In the genomic region with DNA sequence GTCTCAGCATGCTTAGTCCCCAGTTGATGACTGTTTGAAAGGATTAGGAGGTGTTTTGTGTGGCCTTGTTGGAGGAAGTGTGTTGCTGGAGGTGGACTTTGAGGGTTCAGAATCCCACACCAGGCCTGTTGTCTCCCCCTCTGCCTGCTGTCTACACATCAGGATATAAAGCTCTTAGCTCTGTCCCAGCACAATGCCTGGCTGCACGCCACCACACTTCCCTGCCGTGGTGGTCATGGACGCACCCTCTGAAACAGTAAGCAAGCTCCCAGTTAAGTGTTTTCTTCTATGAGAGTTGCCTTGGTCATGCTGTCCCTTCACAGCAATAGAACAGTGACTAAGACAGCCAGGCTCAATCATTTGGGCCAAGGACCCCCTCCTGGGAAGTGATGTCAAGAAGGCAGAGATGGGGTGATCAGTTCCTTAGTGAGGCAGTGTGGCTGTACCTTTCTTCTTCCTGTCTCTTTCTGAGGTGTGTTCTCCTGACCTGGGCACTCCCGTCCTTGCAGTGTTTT, we compare ENCODE assay signal across 12 mouse cellular contexts.
DNase-seq lines count a peak whose midpoint lies in the region; ATAC-seq and TF ChIP-seq lines count a peak whose summit lies in the region.
"Had no signal": no experiment of that assay in that cellular context is flagged by ENCODE, and none has a peak within 500 bp of the region (broad histone marks: within the 10 kb centered on the region; RNA-seq: fewer than 3 reads in every experiment).

No protein-coding gene starts in this region.

- no peak overlapping the region for H3K4me3 ChIP-seq in heart, embryonic 10.5 days
- H3K4me3 ChIP-seq in heart, embryonic 12.5 days = no peak overlapping the region
- H3K4me3 ChIP-seq in lung, embryonic 14.5 days (ENCODE audit: low read depth, low read length) = no peak overlapping the region
- H3K4me3 ChIP-seq in thymus, adult 2 months (ENCODE audit: control insufficient read depth, insufficient read depth, low read length) = no peak overlapping the region
- H3K4me3 ChIP-seq: forebrain, embryonic 15.5 days; liver, embryonic 13.5 days; neural tube, embryonic 15.5 days had no signal

- no peak for ATAC-seq in heart, embryonic 12.5 days (ENCODE audit: insufficient number of reproducible peaks, low FRiP score)
- no peak for ATAC-seq in lung, embryonic 14.5 days (ENCODE audit: insufficient read depth)
- ATAC-seq: forebrain, embryonic 15.5 days had no signal

- no peak overlapping the region for H3K9ac ChIP-seq in heart, embryonic 12.5 days
- no peak overlapping the region for H3K9ac ChIP-seq in lung, embryonic 14.5 days
- H3K9ac ChIP-seq: forebrain, embryonic 15.5 days; liver, embryonic 13.5 days; neural tube, embryonic 15.5 days had no signal

- H3K27ac ChIP-seq in heart, embryonic 10.5 days = peak overlapping the region; percentile 36; the same call in 1 of the 2 replicates
- no peak overlapping the region for H3K27ac ChIP-seq in heart, embryonic 12.5 days (ENCODE audit: poor library complexity, severe bottlenecking)
- H3K27ac ChIP-seq in lung, embryonic 14.5 days (ENCODE audit: low read depth) = peak overlapping the region; percentile 76; the same call in 1 of the 2 replicates
- H3K27ac ChIP-seq in thymus, adult 2 months (ENCODE audit: control insufficient read depth, insufficient read depth, low read length) = no peak overlapping the region
- H3K27ac ChIP-seq: forebrain, embryonic 15.5 days; liver, embryonic 13.5 days; neural tube, embryonic 15.5 days had no signal

- H3K4me1 ChIP-seq in heart, embryonic 10.5 days = peaks cover 31% of the 10 kb centered on the region
- peaks cover 29% of the 10 kb centered on the region for H3K4me1 ChIP-seq in heart, embryonic 12.5 days (replicated peaks)
- H3K4me1 ChIP-seq in lung, embryonic 14.5 days (ENCODE audit: insufficient read depth) = peaks cover 18% of the 10 kb centered on the region
- peaks cover 25% of the 10 kb centered on the region for H3K4me1 ChIP-seq in thymus, adult 2 months (replicated peaks; ENCODE audit: control insufficient read depth, insufficient read depth, low read length)
- H3K4me1 ChIP-seq: forebrain, embryonic 15.5 days had no signal

- no peak for TF ChIP-seq POLR2A in thymus, adult 2 months (IDR thresholded peaks at IDR 0.05; ENCODE audit: control insufficient read depth, extremely low read depth, insufficient read depth, low read length, poor library complexity)

- no peaks in the 10 kb centered on the region for H3K9me3 ChIP-seq in heart, embryonic 10.5 days
- no peaks in the 10 kb centered on the region for H3K9me3 ChIP-seq in heart, embryonic 12.5 days (replicated peaks)
- H3K9me3 ChIP-seq in lung, embryonic 14.5 days (ENCODE audit: low read depth, low read length) = no peaks in the 10 kb centered on the region
- H3K9me3 ChIP-seq: forebrain, embryonic 15.5 days; liver, embryonic 13.5 days; neural tube, embryonic 15.5 days had no signal

- DNase-seq in heart, embryonic 10.5 days (ENCODE audit: low spot score) = peak; percentile 63
- peak; percentile 55 for DNase-seq in lung, embryonic 14.5 days
- DNase-seq in lung, adult 18-20 months = no peak
- peak; percentile 50 to 57 for DNase-seq in kidney, postnatal 4 days
- DNase-seq in thymus, adult 2 months = no peak
- DNase-seq in thymus, postnatal 10 days (ENCODE audit: low spot score in 2 of 2) = no peak
- DNase-seq: cerebellum, adult 8-10 months; liver, embryonic 13.5 days; retina, postnatal 1 day had no signal

- TF ChIP-seq CTCF in lung, embryonic 14.5 days (IDR thresholded peaks at IDR 0.05; ENCODE audit: low read depth) = no peak
- no peak for TF ChIP-seq CTCF in thymus, adult 2 months (IDR thresholded peaks at IDR 0.05; ENCODE audit: borderline replicate concordance, control insufficient read depth, extremely low read depth, insufficient read depth, low read length, poor library complexity)

- 80% methylated on average over 4 of the region's 4 CpGs for WGBS in heart, embryonic 10.5 days
- WGBS in heart, embryonic 12.5 days = 58% methylated on average over 4 of the region's 4 CpGs
- WGBS in lung, embryonic 14.5 days = 60% methylated on average over 4 of the region's 4 CpGs
- 90% methylated on average over 4 of the region's 4 CpGs for WGBS in thymus, adult 2 months

- no peaks in the 10 kb centered on the region for H3K27me3 ChIP-seq in heart, embryonic 10.5 days (ENCODE audit: insufficient read depth, poor library complexity, severe bottlenecking)
- H3K27me3 ChIP-seq in heart, embryonic 12.5 days (replicated peaks) = no peaks in the 10 kb centered on the region
- H3K27me3 ChIP-seq in lung, embryonic 14.5 days (ENCODE audit: insufficient read depth, low read length) = no peaks in the 10 kb centered on the region
- H3K27me3 ChIP-seq in thymus, adult 2 months (ENCODE audit: control insufficient read depth, insufficient read depth, low read length) = no peaks in the 10 kb centered on the region
- H3K27me3 ChIP-seq: forebrain, embryonic 15.5 days; liver, embryonic 13.5 days; neural tube, embryonic 15.5 days had no signal

- no peak overlapping the region for H3K4me2 ChIP-seq in heart, embryonic 12.5 days
- no peak overlapping the region for H3K4me2 ChIP-seq in lung, embryonic 14.5 days
- H3K4me2 ChIP-seq: forebrain, embryonic 15.5 days; liver, embryonic 13.5 days; neural tube, embryonic 15.5 days had no signal

- H3K36me3 ChIP-seq in heart, embryonic 10.5 days = no peaks in the 10 kb centered on the region
- no peaks in the 10 kb centered on the region for H3K36me3 ChIP-seq in heart, embryonic 12.5 days
- no peaks in the 10 kb centered on the region for H3K36me3 ChIP-seq in lung, embryonic 14.5 days (ENCODE audit: insufficient read depth)
- no peaks in the 10 kb centered on the region for H3K36me3 ChIP-seq in thymus, adult 2 months (ENCODE audit: control insufficient read depth, insufficient read depth, low read length)
- H3K36me3 ChIP-seq: forebrain, embryonic 15.5 days; liver, embryonic 13.5 days; neural tube, embryonic 15.5 days had no signal

Comparison
In these comparisons a context has a peak if more than half of its experiments do, and no peak if none do; other contexts are left out.
1. DNase-seq: peak in heart, embryonic 10.5 days (single experiment), lung, embryonic 14.5 days (single experiment) and kidney, postnatal 4 days (2 of 2); none in lung, adult 18-20 months (0 of 2), thymus, adult 2 months (single experiment) and thymus, postnatal 10 days (0 of 2).
2. H3K27ac ChIP-seq: peak in heart, embryonic 10.5 days (single experiment) and lung, embryonic 14.5 days (single experiment); none in heart, embryonic 12.5 days (single experiment) and thymus, adult 2 months (single experiment).